Mouse (Mus musculus): ENCODE results near the gene Trim11. TPM values are rescaled to one million over a fixed set of nuclear protein-coding genes. Genes with fewer than 3 reads are reported as not detected.
A peak's percentile ranks its signal among the peaks of the same experiment; 100 is the strongest.

Gene Trim11
- polyA plus RNA-seq, 1 experiment: 25.9 TPM

GRCm38 (mm10) chr11:58997541-58997940 lies 19.6 kb downstream of the Trim11 start:
- no peak overlapping the region for H3K4me3 ChIP-seq (ENCODE audit: insufficient read depth, low read length)
- no peak for TF ChIP-seq POLR2A (IDR thresholded peaks at IDR 0.05; ENCODE audit: extremely low read depth, insufficient read depth, low read length)
- no peak for TF ChIP-seq CTCF (IDR thresholded peaks at IDR 0.05; ENCODE audit: extremely low read depth, insufficient read depth, low read length)
- no peak overlapping the region for H3K27ac ChIP-seq (ENCODE audit: insufficient read depth, low read length)
- H3K4me1 ChIP-seq (ENCODE audit: control insufficient read depth, insufficient read depth, low read length): peaks cover 1% of the 10 kb centered on the region; the same call in 1 of the 2 replicates

GRCm38 (mm10) chr11:58999158-58999557 lies 21.3 kb downstream of the Trim11 start:
- Histone ChIP-seq H3K4me1 (ENCODE audit: control insufficient read depth, insufficient read depth, low read length) (peaks cover 1% of the 10 kb centered on the region; the same call in 1 of the 2 replicates), H3K27ac (ENCODE audit: insufficient read depth, low read length) (no peak overlapping the region), H3K4me3 (ENCODE audit: insufficient read depth, low read length) (no peak overlapping the region)
- TF ChIP-seq CTCF (IDR thresholded peaks at IDR 0.05; ENCODE audit: extremely low read depth, insufficient read depth, low read length): no peak
- TF ChIP-seq POLR2A (IDR thresholded peaks at IDR 0.05; ENCODE audit: extremely low read depth, insufficient read depth, low read length): no peak

GRCm38 (mm10) chr11:58999830-59000229 lies 21.9 kb downstream of the Trim11 start:
- TF ChIP-seq CTCF (IDR thresholded peaks at IDR 0.05; ENCODE audit: extremely low read depth, insufficient read depth, low read length) (no peak), POLR2A (IDR thresholded peaks at IDR 0.05; ENCODE audit: extremely low read depth, insufficient read depth, low read length) (no peak)
- Histone ChIP-seq H3K27ac (ENCODE audit: insufficient read depth, low read length) (no peak overlapping the region), H3K4me1 (ENCODE audit: control insufficient read depth, insufficient read depth, low read length) (peaks cover 1% of the 10 kb centered on the region; the same call in 1 of the 2 replicates), H3K4me3 (ENCODE audit: insufficient read depth, low read length) (no peak overlapping the region)

- no peak for TF ChIP-seq CTCF (IDR thresholded peaks at IDR 0.05; ENCODE audit: extremely low read depth, insufficient read depth, low read length)
- TF ChIP-seq POLR2A (IDR thresholded peaks at IDR 0.05; ENCODE audit: extremely low read depth, insufficient read depth, low read length): no peak
- no peak overlapping the region for H3K27ac ChIP-seq (ENCODE audit: insufficient read depth, low read length)
These were observed 22.7 kb downstream of the Trim11 start for GRCm38 (mm10) chr11:59000635-59001034.

GRCm38 (mm10) chr11:59002327-59003079 lies 24.6 kb downstream of the Trim11 start:
- Histone ChIP-seq H3K4me3 (ENCODE audit: insufficient read depth, low read length) (no peak overlapping the region), H3K27ac (ENCODE audit: insufficient read depth, low read length) (no peak overlapping the region), H3K4me1 (ENCODE audit: control insufficient read depth, insufficient read depth, low read length) (no peaks in the 10 kb centered on the region)
- TF ChIP-seq CTCF (IDR thresholded peaks at IDR 0.05; ENCODE audit: extremely low read depth, insufficient read depth, low read length) (no peak), POLR2A (IDR thresholded peaks at IDR 0.05; ENCODE audit: extremely low read depth, insufficient read depth, low read length) (no peak)

More at GRCm38 (mm10) chr11:59000635-59001034, 22.7 kb downstream of the Trim11 start:
- no peaks in the 10 kb centered on the region; the same call in 1 of the 2 replicates for H3K4me1 ChIP-seq (ENCODE audit: control insufficient read depth, insufficient read depth, low read length)
- no peak overlapping the region for H3K4me3 ChIP-seq (ENCODE audit: insufficient read depth, low read length)

GRCm38 (mm10) chr11:59015052-59015451 lies 37.2 kb downstream of the Trim11 start:
- TF ChIP-seq POLR2A (IDR thresholded peaks at IDR 0.05; ENCODE audit: extremely low read depth, insufficient read depth, low read length): no peak
- TF ChIP-seq CTCF (IDR thresholded peaks at IDR 0.05; ENCODE audit: extremely low read depth, insufficient read depth, low read length): peak; percentile 38; the same call in 1 of the 2 replicates
- Histone ChIP-seq H3K4me1 (ENCODE audit: control insufficient read depth, insufficient read depth, low read length) (peaks cover 3% of the 10 kb centered on the region; the same call in 1 of the 2 replicates), H3K27ac (ENCODE audit: insufficient read depth, low read length) (0 out of 2 replicates have a peak overlapping the region, but pooled peaks have one; percentile 1), H3K4me3 (ENCODE audit: insufficient read depth, low read length) (no peak overlapping the region)

GRCm38 (mm10) chr11:59026411-59026810 lies 48.5 kb downstream of the Trim11 start:
- H3K4me3 ChIP-seq (ENCODE audit: insufficient read depth, low read length): no peak overlapping the region
- H3K27ac ChIP-seq (ENCODE audit: insufficient read depth, low read length): no peak overlapping the region
- TF ChIP-seq CTCF (IDR thresholded peaks at IDR 0.05; ENCODE audit: extremely low read depth, insufficient read depth, low read length) (no peak), POLR2A (IDR thresholded peaks at IDR 0.05; ENCODE audit: extremely low read depth, insufficient read depth, low read length) (no peak)
- no peaks in the 10 kb centered on the region for H3K4me1 ChIP-seq (ENCODE audit: control insufficient read depth, insufficient read depth, low read length)

- TF ChIP-seq POLR2A (IDR thresholded peaks at IDR 0.05; ENCODE audit: extremely low read depth, insufficient read depth, low read length) (no peak), CTCF (IDR thresholded peaks at IDR 0.05; ENCODE audit: extremely low read depth, insufficient read depth, low read length) (no peak)
- no peak overlapping the region for H3K4me3 ChIP-seq (ENCODE audit: insufficient read depth, low read length)
- H3K4me1 ChIP-seq (ENCODE audit: control insufficient read depth, insufficient read depth, low read length): no peaks in the 10 kb centered on the region
- no peak overlapping the region for H3K27ac ChIP-seq (ENCODE audit: insufficient read depth, low read length)
These were observed 51.1 kb downstream of the Trim11 start for GRCm38 (mm10) chr11:59029003-59029402.

Other genes starting within 250 kb of the Trim11 start
- 0.21 and 0.27 TPM in 2 replicates for gene Olfr317, start 238.9 kb upstream of the Trim11 start, polyA plus RNA-seq (2012; rRNA removed)
- gene Olfr316, start 225.4 kb upstream of the Trim11 start, polyA plus RNA-seq (2012; rRNA removed): 1.6 and 2.3 TPM in 2 replicates
- gene Olfr315, start 204.9 kb upstream of the Trim11 start, polyA plus RNA-seq (2012; rRNA removed): not detected in 2 replicates
- gene Olfr314, start 195.1 kb upstream of the Trim11 start, polyA plus RNA-seq (2012; rRNA removed): not detected in 2 replicates
- gene Fam183b, start 176.1 kb upstream of the Trim11 start, polyA plus RNA-seq (2012; rRNA removed): 1.7 and 2.2 TPM in 2 replicates
- not detected in 2 replicates for gene Olfr313, start 163.1 kb upstream of the Trim11 start, polyA plus RNA-seq (2012; rRNA removed)
- not detected in 2 replicates for gene Olfr312, start 148.9 kb upstream of the Trim11 start, polyA plus RNA-seq (2012; rRNA removed)
- gene Olfr311, start 138.8 kb upstream of the Trim11 start, polyA plus RNA-seq (2012; rRNA removed): 0.06 TPM in 1 of 2 replicates, not detected in the other
- 18.2 and 21.5 TPM in 2 replicates for gene Gm12258, start 130.9 kb upstream of the Trim11 start, polyA plus RNA-seq (2012; rRNA removed)
- gene 2810021J22Rik, start 110.9 kb upstream of the Trim11 start, polyA plus RNA-seq (2012; rRNA removed): 5.7 and 5.9 TPM in 2 replicates
- 5.6 and 6.0 TPM in 2 replicates for gene Zfp39, start 73.9 kb upstream of the Trim11 start, polyA plus RNA-seq (2012; rRNA removed)
- gene Btnl10, start 60.2 kb upstream of the Trim11 start, polyA plus RNA-seq (2012; rRNA removed): not detected in 2 replicates
- gene Rnf187, start 39.2 kb upstream of the Trim11 start, polyA plus RNA-seq (2012; rRNA removed): 567 and 588 TPM in 2 replicates
- gene Hist3h2ba, start 29.2 kb upstream of the Trim11 start, polyA plus RNA-seq (2012; rRNA removed): 101 and 112 TPM in 2 replicates
- 40.1 and 42.8 TPM in 2 replicates for gene Hist3h2a, start 23.4 kb upstream of the Trim11 start, polyA plus RNA-seq (2012; rRNA removed)
- 6.6 and 7.4 TPM in 2 replicates for gene Trim17, start 23.4 kb upstream of the Trim11 start, polyA plus RNA-seq (2012; rRNA removed)
- gene Obscn, start 158.3 kb downstream of the Trim11 start, polyA plus RNA-seq (2012; rRNA removed): 2.2 TPM in 2 replicates
- gene Iba57, start 185.6 kb downstream of the Trim11 start, polyA plus RNA-seq (2012; rRNA removed): 5.0 and 6.2 TPM in 2 replicates
- 24.8 and 32.3 TPM in 2 replicates for gene Gjc2, start 205.1 kb downstream of the Trim11 start, polyA plus RNA-seq (2012; rRNA removed)
- 278 and 287 TPM in 2 replicates for gene Guk1, start 214.1 kb downstream of the Trim11 start, polyA plus RNA-seq (2012; rRNA removed)
- gene Mrpl55, start 224.4 kb downstream of the Trim11 start, polyA plus RNA-seq (2012; rRNA removed): 53.6 and 57.1 TPM in 2 replicates
- 29.5 and 31.0 TPM in 2 replicates for gene 2310033P09Rik, start 230.2 kb downstream of the Trim11 start, polyA plus RNA-seq (2012; rRNA removed)

Measured in cortical plate, adult 2 months (tissue).